Mouse (Mus musculus) E14TG2a.4 (cell line): Measurements from ENCODE around the gene Mturn.

Experiments
- CTCF ChIP-seq: conservative IDR thresholded peaks from 2 replicates; pipeline ENCODE4 v1.5.1; 2014; ENCODE audit warnings: low read length
- POU5F1 ChIP-seq: IDR thresholded peaks from 2 replicates; pipeline ENCODE4 v1.6.1; 2014; ENCODE audit warnings: low read length, borderline replicate concordance

- TF ChIP-seq CTCF: no peak
- no peak for TF ChIP-seq POU5F1
Measured at GRCm38 (mm10) chr6:54719686-54720310, 38.4 kb downstream of the Mturn start.
